Mouse (Mus musculus) CH12.LX (cell line): ENCODE measurements around the gene P2ry12.

Experiments used
- CTCF ChIP-seq, 2 experiments: IDR thresholded peaks in 1 of 2; conservative IDR thresholded peaks in 1 of 2; 2 replicates each; pipeline ENCODE4 v1.5.1; 2011 to 2012; ENCODE audit warnings: low read depth in 2 of 2, low read length in 2 of 2, improper control_type of control experiment in 1 of 2, inconsistent platforms in 1 of 2, mild to moderate bottlenecking in 1 of 2, moderate library complexity in 1 of 2
- HCFC1 ChIP-seq: IDR thresholded peaks from 2 replicates; pipeline ENCODE4 v1.6.1; 2012; ENCODE audit warnings: low read depth, mild to moderate bottlenecking, inconsistent platforms, low read length, improper control_type of control experiment
- KAT2A ChIP-seq: IDR thresholded peaks from 2 replicates; pipeline ENCODE4 v1.6.1; 2012; ENCODE audit warnings: low read length, improper control_type of control experiment, inconsistent platforms; ENCODE audit not compliant: insufficient replicate concordance
- MAZ ChIP-seq: IDR thresholded peaks from 2 replicates; pipeline ENCODE4 v1.6.1; 2012; ENCODE audit warnings: low read depth, mild to moderate bottlenecking, inconsistent platforms, low read length, improper control_type of control experiment, moderate library complexity
- PAX5 ChIP-seq: IDR thresholded peaks from 2 replicates; pipeline ENCODE4 v1.6.1; 2012; ENCODE audit warnings: low read length, inconsistent platforms, mixed read lengths
- RCOR1 ChIP-seq: conservative IDR thresholded peaks from 2 replicates; pipeline ENCODE4 v1.6.1; 2012; ENCODE audit warnings: low read depth, mild to moderate bottlenecking, inconsistent platforms, low read length, improper control_type of control experiment

- no peak for TF ChIP-seq KAT2A
- TF ChIP-seq CTCF (conservative IDR thresholded peaks at IDR 0.05 in 1 of 2, IDR thresholded peaks at IDR 0.05 in 1 of 2; ENCODE audit: low read depth in 2 of 2, low read length in 2 of 2) = no peak
- no peak for TF ChIP-seq RCOR1
- no peak for TF ChIP-seq HCFC1
- no peak for TF ChIP-seq MAZ
- no peak for TF ChIP-seq PAX5
These were observed 30.9 kb upstream of the P2ry12 start for GRCm38 (mm10) chr3:59293437-59294199.
